Mouse (Mus musculus) embryo, embryonic 9.5 days (tissue): ENCODE data around the gene Serpine1.

Experiments
- DNase-seq: peaks from one replicate; pipeline ENCODE4 v3.0.0-alpha.2; 2017; ENCODE audit errors: extremely low spot score

Gene Serpine1

DNA sequence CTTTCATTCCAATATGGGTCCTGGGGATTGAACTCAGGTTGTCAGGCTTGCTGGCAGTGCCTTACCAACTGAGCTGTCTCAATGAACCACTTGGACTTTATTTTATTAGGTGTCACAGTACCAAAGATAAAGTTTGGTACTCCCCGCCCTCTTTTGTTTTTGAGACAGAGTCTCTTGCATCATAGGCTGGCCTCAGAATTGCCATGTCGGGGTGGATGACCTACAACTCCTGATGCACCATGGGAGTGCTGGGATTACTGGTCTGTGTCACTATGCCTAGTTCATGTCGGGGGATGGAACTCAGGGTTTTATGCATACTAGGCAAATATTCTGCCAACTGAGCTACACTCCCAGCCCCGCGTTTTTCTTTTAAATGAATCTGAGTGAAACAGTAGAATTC is 17.2 kb downstream of the Serpine1 start:
- DNase-seq: no peak

DNA sequence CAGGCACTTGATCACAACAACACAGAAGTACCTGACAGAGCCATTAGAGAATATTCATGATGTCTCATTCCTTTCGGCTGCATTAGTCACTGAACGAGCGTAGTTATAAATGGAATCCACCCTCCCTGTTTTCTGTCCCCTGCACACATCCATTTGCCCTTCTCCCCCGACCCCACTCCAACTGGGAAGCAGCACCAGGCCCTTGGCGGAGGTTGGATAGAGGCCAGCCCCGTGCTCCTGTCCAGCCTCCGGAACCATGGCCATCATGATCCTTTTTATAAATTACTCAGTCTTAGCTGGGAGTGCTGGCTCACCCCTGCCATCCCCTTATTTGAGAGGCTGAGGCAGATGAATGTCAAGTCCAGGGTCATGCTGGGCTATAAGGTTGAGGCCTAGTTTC is 17.8 kb downstream of the Serpine1 start:
- no peak for DNase-seq

DNA sequence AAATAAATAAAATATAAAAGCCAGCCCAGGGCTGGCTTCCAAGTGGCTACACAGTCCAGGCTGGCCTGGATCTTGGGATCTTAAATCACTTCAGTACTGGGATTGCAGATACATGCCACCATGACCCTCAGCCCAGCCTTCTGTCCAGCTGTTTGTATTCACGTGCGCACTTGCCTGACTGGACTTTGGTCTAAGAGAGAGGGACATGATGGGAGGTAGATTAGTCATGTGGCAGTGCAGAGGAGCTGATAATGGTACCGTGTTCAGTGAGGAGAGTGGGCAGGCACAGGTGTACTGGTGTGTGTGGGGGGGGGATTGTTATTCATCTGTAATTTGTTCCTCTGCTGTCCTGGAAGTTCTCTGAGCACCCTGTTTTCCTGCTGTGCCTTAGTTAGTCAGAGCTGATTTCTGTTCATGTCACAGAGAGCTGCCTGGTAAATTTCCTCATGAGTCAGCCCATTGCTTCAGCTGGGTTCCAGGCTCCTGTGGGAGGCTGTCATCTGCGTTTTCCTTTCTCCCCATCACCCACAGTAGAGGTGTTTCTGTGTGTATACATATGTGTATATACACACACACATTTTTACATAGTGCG is 20.1 kb downstream of the Serpine1 start:
- DNase-seq: no peak

DNA sequence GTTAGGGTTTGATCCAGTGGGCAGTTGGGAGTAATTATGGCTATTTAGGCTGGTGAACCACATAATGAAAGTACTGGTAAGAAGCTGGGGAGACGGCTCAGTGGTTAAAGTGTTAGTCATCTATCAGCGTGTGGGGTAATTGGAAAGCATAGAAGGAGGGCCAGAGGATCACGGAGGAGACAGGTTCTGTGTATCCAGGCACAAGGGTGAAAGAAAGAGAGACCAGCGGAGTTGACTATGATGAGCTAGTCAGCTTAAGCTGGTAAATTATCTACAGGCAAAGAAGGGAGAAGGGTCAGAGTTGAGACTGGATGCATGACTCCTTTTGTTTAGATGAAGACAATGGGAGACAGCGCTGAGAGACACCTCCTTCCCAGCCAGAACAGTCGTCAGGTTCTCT is 20.9 kb downstream of the Serpine1 start:
- no peak for DNase-seq

DNA sequence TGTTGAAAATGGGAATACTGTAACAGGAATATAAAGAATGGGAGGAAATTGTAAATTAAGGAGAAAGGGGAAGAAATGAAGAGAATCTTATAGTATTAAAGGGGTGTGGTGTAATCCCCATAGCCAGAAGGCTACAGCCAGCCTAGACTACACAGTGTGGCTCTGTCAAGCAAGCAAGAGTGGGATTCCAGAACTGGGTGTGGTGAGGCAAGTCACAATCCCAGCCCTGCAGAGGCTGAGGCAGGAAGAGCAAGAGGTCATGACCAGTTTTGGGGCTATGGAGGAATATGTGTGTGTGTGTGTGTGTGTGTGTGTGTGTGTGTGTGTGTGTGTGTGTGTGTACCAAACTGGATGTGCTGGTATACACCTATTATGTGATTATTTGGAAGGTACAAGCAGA is 25.1 kb downstream of the Serpine1 start:
- no peak for DNase-seq

DNA sequence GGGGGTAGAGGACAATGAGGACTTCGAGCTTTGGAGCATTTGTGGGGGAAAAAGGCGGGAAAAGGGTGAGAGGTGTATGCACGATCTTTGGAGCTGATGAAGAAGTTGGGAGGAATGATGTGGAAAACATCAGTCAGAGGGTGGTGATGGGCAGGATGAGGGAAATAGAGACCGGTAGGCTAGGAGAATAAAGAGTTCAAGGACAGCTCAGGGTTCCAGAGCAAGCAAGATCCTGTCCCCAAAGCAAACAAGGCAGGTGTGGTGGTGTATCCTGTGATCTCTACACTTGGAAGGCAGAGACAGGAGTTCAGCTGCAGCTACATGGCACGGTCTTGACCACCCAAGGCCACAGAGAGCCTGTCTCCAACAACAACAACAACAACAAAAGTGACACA is 25.7 kb downstream of the Serpine1 start:
- no peak for DNase-seq

DNA sequence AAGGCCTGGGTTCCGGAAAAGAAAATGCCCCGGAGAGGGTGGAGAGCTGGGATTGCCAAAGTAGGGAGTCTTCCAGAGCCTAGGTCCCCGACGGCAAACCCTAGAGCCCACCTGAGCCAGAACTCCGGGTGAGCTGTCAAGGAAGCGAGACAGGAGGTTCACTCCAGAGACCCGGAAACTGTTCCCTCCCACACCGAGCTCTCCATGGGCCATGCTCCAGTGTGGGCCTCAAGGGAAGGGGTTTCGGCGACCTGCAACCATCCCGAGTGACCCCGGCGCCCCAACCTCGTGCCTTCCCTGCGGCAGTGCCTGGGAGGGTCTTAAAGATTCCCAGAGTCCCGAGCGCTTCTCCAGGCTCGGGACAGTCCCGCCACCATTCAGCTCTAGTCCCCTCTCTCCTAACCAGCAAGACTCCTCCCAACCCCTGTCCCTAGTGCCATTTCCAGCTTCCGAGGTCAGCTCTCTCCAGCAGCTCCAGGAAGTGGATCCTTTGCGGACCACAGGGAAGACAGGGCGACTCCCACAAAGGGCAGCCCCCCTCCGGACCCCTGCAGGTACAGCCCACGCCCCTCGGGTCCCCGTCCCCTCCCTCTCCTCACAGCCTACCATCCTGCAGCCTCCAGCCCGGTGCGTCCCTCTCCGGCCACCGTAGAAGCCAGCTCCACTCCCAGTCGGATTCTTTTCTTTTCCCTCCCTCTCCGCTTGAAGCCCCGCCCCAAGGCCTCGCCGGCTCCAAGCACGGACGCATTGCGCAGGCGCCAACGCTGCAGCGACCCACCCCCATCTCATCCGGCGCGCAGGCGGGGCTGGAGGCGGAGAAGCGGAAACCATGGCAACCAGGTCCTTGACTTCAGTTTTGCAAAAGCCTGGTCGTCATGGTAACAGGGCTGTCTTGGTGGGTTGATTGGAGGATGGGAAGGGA is 26.4 kb downstream of the Serpine1 start, which contains the start of gene Ap1s1:
Gene Ap1s1, minus strand, starts transcription at position 734 of the 922 bp plus-strand sequence.
- DNase-seq: peak; percentile 100

DNA sequence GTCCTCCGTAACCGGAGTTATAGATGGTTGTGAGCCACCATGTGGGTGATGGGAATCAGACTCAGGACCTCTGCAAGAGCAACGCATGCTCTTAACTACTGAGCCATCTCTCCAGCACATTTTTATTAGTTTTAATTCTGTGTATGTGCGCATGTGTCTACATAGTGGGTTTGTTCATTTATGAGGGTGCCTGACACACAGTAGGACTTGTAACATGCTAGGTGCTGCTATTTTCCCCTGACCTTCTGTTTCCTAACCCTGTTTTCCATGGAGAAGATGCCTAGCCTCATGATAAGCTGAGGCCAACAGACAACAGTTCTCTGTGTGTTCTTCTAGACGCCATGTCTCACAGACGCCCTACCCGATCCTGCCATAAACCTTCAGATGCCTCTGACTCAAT is 28.1 kb downstream of the Serpine1 start:
- no peak for DNase-seq

DNA sequence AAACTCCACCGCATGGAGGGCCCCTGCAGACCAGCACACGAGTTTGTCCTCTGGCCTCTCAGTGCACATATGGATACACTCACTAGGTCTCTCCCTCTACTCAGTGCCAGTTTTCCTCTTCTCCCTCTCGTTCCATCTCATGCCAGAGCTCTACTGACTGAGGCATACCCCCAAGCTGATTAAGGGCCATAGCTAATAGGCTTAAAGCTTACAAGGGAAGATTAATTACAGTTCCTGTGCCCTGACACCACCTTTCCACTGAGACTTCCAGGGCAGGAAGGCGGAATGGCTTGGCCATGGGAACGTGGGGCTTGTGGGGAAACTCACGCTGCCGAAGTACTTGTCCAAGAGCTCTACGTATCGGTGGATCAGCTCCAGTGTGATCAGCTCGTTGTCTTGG is 30.6 kb downstream of the Serpine1 start:
- no peak for DNase-seq

DNA sequence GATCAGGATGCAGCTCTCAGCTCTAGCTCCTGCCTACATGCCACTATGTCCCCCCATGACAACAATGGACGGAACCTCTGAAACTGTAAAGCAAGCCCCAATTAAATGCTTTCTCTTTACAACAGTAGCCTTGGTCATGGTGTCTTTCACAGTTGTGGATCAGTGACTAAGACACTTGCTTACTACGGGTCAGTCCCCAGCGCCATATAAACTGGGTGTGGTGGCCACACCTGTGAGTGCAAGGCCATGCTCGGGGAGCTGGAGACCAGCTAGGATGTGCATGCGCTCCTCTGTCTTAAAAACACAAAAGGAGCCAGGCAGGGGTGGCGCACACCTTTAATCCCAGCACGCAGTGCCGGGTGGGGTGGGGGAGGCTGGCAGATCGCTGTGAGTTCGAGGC is 32.6 kb downstream of the Serpine1 start:
- no peak for DNase-seq

DNA sequence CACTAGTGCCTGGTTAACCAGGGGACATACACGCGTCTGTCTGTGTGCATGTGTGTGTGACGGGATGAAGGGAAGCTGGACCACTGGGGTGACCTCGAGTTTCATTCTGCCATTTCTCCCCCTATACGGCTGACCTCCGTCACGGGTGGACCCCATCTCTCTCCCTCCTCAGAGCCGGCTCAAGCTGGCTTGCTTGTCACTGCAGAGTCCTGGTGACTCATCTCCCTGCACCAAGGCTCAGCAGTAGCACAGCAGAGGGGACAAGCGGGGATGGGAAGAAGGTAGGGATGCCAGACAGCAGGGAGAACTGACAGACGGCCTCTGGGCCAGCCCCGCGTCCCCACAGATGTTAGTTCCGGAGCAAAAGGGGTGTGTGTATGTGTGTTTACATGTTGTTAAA is 35.9 kb downstream of the Serpine1 start:
- no peak for DNase-seq

DNA sequence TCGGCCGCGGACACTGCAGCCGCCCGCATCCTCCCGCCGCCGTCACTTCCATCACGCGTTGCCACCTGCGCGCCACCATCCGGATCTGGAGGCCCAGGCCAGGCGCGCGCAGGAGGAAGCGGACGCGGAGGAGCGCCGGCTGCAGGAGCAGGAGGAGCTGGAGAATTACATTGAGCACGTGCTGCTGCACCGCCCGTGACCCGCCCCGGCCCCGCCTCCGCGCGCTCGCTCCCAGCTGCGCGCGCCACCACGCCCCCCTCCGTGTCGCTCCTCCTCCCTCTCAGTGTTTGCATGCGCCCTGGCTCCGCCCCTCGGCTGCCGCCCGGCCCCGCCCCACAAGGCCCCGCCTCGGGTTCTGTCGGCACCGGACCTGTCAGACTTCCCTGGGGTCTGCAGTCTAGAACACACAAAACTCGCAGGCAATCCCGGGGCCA is 39.4 kb downstream of the Serpine1 start:
- DNase-seq: peak; percentile 97

DNA sequence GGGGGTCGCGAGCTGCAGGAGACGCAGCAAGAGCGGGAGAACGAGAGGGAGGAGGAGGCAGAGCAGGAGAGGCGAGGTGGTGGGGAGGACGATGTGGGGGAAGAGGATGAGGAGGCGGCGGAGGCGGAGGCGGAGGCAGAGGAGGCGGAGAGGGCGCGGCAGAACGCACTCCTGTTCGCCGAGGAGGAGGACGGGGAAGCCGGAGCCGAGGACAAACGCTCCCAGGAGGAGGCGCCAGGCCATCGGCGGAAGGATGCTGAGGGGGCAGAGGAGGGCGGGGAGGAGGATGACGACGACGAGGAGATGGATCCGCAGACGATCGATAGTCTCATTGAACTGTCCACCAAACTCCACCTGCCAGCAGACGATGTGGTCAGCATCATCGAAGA is 40.0 kb downstream of the Serpine1 start:
- peak; percentile 46 for DNase-seq

DNA sequence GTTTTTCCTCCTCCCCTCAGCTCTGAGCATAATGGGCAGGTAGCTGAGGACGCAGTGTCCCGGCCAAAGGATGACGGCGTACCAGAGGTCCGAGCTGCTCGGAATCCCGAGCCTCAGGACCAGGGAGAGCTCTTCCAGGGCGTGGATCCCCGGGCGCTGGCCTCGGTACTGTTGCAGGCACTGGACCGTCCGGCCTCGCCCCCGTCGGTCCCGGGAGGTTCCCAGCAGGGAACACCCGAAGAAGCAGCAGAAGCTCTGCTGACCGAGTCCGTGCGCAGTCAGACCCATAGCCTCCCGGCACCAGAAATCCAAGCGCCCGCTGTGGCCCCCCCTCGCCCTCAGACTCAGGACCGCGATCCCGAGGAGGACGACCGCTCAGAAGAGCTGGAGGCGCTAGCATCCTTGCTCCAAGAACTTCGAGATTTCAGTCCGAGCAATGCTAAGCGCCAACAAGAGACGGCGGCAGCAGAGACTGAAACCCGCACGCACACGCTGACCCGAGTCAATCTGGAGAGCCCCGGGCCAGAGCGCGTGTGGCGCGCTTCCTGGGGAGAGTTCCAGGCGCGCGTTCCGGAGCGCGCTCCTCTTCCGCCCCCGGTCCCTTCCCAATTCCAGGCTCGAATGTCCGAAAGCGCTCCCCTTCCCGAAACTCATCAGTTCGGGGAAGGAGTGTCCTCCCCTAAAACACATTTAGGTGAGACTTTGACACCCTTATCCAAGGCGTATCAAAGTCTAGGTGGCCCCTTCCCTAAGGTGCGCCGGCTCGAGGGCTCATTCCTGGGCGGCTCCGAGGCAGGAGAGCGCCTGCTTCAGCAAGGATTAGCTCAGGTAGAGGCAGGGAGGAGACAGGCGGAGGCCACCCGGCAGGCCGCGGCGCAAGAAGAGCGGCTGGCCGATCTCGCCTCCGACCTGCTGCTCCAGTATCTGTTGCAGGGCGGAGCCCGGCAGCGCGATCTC is 40.7 kb downstream of the Serpine1 start:
- no peak for DNase-seq

DNA sequence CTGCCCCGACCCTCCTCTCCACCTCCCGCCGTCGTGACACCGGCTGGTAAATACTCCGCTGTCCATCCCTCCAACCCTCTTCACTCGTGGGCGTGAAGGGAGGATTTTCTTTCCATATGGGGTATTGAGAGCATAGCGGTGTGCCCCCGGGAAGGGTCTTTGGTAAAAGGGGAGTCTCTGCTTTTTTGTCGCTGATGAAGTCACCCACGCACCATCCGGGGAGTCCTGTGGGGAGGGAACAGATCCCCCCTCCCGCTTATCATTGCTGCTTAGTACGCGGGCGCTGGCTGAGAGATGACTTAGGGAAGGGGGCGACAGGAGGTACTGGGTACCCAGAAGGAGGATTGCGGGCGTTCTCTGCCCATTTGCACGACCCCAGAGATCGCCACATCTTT is 41.7 kb downstream of the Serpine1 start:
- DNase-seq: no peak

DNA sequence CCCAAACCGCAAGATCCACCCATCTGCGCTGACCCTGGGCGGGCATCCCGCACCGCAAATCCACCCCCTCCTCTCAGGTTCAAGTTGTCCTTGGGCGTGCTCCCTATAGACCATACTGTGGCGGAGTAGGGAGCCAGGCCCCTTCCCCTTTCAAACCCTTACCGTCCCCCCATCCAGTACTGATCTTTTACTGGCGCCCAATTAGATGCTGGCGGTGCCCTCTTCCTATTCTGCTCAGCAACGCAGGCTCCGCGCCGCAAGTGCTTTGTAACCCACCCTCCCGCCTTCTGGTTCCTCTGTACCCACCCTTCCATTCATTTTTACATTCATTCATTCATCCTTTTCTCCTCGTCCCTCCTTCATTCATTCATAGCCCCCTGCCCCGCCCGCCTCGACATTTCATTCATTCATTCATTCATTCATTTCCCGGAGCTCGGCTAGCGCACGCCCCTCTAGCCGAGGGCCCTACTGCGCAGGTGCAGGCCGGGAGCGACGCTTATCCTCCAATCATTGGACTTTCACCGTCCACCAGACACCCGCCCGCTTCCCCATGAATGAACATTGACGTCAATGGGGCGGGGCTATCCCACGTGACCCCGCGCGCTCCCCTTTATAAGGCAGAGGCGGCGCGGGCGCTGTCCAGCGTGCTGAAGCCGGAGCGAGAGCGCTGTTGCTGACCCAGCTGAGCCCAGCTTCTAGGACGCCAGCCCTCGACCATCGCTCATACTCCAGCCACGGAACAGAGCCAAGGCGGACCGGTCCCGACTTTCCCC is 42.2 kb downstream of the Serpine1 start:
- peak; percentile 97 for DNase-seq

DNA sequence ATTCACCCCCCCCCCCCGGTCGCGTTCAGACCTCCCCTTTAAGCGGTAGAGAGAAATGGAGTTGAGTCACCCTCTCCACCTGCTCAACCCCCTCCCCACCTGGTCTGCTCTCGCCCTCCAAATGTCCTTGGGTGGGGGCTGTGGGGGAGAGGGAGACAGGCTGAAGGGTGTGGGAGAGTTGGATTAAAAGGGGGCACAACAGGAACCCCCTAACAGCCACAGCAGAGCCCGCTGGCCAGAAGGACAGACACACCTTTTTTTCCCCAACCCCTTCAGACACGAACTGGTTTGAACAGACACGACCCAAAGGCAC is 42.8 kb downstream of the Serpine1 start:
- DNase-seq: no peak

DNA sequence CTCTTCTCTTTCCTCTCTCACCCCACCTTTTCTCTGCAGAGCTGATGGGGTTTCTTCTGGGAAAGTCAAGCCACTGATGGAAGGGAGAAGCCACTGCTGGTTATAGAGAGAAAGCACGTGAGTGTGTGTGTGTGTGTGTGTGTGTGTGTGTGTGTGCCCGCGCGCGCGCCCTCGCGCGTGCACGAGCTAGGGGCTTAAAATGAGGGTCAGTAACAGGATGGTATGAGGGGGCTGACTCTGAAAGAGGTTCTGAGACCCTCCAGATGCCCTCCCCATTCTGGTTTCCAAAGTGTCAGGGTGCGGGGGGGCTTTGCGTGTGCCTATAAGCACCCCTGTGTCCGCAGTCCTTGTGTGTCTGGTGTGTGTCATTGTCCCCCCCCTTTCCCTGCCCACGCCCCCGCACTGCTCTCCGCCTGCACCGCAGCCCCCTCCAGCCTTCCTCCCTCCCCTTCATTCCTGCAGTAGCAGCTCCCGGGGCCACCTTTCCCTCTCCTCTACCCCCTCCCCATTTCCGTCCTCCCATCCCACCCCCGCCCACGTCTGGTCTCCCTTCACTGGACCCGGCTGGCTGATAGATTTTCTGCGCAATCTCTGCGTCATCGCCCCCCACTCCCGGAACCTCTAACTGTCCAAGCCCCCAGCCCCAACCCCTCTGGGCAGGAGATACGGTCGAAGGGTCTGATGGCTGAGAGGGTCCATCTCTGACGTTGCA is 43.4 kb downstream of the Serpine1 start:
- DNase-seq: no peak

DNA sequence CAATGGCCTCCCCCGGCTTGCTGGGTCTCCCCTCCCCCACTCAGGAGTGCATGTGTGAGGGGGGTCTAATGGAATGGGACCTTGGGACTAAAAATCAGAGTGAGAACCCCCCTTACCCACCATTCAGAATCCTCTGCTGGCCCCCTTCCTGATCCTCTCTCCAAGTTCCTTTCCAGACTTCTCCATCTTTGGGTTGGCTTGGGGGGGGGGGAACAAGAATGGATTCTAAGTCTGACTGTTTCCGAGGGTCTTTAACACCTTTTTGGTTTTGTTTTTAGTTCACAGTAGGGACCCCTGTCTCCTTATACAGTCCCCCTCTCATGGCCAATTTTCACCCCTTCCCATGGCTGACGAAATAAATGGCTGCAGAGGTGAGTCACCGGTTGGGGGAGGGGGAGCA is 46.0 kb downstream of the Serpine1 start, which contains the start of gene Vgf:
Gene Vgf, plus strand, starts transcription at position 301 of the 400 bp plus-strand sequence.
- DNase-seq: no peak

DNA sequence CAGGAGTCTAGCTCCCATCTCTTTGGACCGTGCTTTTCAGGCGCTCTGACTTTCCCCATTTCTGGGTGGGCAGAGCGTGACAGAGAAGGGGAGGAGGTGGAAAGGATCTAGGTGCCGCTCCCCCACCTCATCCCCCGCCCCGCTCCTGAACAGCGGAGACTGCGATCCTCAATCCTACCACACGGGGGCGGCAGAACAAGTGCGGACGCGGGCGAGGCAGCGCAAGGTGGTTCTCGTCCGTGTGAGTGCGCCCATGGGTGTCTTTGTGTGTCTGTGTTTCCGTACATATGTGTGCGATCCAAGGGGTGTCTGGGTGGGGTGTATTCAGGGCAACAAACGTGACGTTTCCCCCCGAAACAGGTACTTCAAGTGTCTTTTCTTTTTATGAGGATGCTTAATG is 46.9 kb downstream of the Serpine1 start:
- peak; percentile 76 for DNase-seq

DNA sequence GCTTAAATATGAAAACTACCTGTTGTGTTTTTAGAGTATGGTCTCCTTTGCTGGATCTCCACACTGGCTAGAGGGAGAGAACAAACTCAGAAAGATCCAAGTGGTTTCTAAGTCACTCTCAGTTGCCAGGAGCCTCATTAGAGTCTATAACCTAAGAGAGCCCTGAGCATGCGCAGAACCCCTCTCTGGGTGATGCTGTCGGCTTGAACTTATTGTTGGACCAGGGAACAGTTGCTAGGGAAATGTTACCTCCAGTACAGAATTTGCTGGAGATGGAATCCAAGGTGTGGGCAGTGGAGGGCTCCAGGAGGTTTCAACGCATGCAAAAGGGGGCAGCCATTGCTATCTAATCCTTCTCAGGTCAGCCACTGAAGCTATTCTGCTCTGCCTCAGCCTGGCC is 47.8 kb downstream of the Serpine1 start:
- DNase-seq: no peak
